Mouse (Mus musculus) forebrain, embryonic 14.5 days (tissue): ENCODE data around the gene Gm17334. TPM values are rescaled to one million over a fixed set of nuclear protein-coding genes. Genes with fewer than 3 reads are reported as not detected.

Experiments
- ATAC-seq: fragments of 200-750 bp; cut with Nextera tagmentation; 2 replicates; pipeline ENCODE4 v1.8.0; 2017; ENCODE audit warnings: mild to moderate bottlenecking, moderate library complexity
- DNase-seq: peaks from one replicate; pipeline ENCODE4 v3.0.0-alpha.2; 2015; ENCODE audit warnings: low spot score
- H3K27ac ChIP-seq: fragments of 300-500 bp; sonication (generic); 2 replicates; pipeline ENCODE4 v1.5.1; 2014; ENCODE audit warnings: low read depth, mild to moderate bottlenecking, control low read depth, low read length, moderate library complexity
- H3K27me3 ChIP-seq: fragments of 300-500 bp; sonication (generic); replicated peaks from 2 replicates; pipeline ENCODE4 v1.6.1; 2014; ENCODE audit warnings: low read length, control low read depth, mixed read lengths; ENCODE audit not compliant: control insufficient read depth, insufficient read depth
- H3K36me3 ChIP-seq: fragments of 300-500 bp; sonication (generic); 2 replicates; pipeline ENCODE4 v1.6.1; 2014; ENCODE audit warnings: low read length, control low read depth; ENCODE audit not compliant: control insufficient read depth, insufficient read depth
- H3K4me1 ChIP-seq: fragments of 300-500 bp; sonication (generic); 2 replicates; pipeline ENCODE4 v1.6.1; 2014; ENCODE audit warnings: antibody characterized with exemption, low read length, control low read depth; ENCODE audit not compliant: control insufficient read depth, insufficient read depth
- H3K4me2 ChIP-seq: fragments of 300-500 bp; sonication (generic); 2 replicates; pipeline ENCODE4 v1.6.1; 2014; ENCODE audit warnings: mild to moderate bottlenecking, control low read depth, low read length
- H3K4me3 ChIP-seq: fragments of 300-500 bp; sonication (generic); 2 replicates; pipeline ENCODE4 v1.5.1; 2014; ENCODE audit warnings: low read depth, low read length, control low read depth
- H3K9ac ChIP-seq: fragments of 300-500 bp; sonication (generic); 2 replicates; pipeline ENCODE4 v1.6.1; 2014; ENCODE audit warnings: mild to moderate bottlenecking, low read length, control low read depth, moderate library complexity
- H3K9me3 ChIP-seq: fragments of 300-500 bp; sonication (generic); replicated peaks from 2 replicates; pipeline ENCODE4 v1.6.1; 2016; ENCODE audit warnings: low read length, control low read depth, mixed read lengths; ENCODE audit not compliant: control insufficient read depth
- WGBS: fragments of 180-500 bp; shearing (Covaris S2); extraction: QIAGEN DNeasy Blood & Tissue Kit; methylation state at CpG from one replicate; pipeline ENCODE4 v1.1.7; 2014; 5-methylcytosine and 5-hydroxymethylcytosine counted together
- polyA plus RNA-seq: library from polyadenylated mRNA; unstranded; fragments of >200 nt; fragmentation: Nextera tagmentation; extraction: Ambion mirVana; gene quantifications from 2 replicates; pipeline ENCODE4 v1.2.1, GENCODE M21; 2014

Gm17334 gene
- polyA plus RNA-seq, 1 experiment from 2014 or later = not detected

GRCm38 (mm10) chr11:53813001-53813868 is 40.2 kb upstream of the Gm17334 start:
- H3K9me3 ChIP-seq = no peaks in the 10 kb centered on the region
- ATAC-seq (no peak), DNase-seq (no peak)
- no peak overlapping the region for H3K9ac ChIP-seq
- no peak overlapping the region for H3K4me2 ChIP-seq
- WGBS = 89% methylated on average over 16 of the region's 16 CpGs
- no peaks in the 10 kb centered on the region for H3K4me1 ChIP-seq
- H3K4me3 ChIP-seq = no peak overlapping the region
- H3K27ac ChIP-seq = no peak overlapping the region
- H3K27me3 ChIP-seq = no peaks in the 10 kb centered on the region
- no peaks in the 10 kb centered on the region for H3K36me3 ChIP-seq

DNA sequence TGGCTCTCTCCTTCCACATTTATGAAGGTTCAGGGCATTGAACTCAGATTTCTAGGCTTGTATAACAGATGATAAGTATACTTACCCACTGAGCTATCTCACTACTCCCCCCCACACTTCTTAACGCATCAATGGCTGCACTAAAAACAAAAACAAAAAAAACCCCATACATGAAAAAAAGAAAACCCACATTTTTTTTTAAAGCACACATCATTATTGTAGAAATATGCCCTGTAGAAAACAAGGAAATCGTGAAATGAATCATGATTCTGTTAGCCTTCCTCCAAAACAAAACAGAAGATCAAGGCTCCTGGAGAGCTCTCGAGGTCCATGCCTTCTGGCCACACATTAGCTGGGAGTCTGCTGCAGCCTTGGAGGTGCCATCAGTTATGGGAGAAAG is 38.3 kb upstream of the Gm17334 start:
- Histone ChIP-seq H3K27me3 (no peaks in the 10 kb centered on the region), H3K36me3 (no peaks in the 10 kb centered on the region), H3K4me2 (no peak overlapping the region), H3K9ac (no peak overlapping the region), H3K4me1 (no peaks in the 10 kb centered on the region), H3K4me3 (no peak overlapping the region), H3K27ac (no peak overlapping the region), H3K9me3 (no peaks in the 10 kb centered on the region)
- ATAC-seq (no peak), DNase-seq (no peak)
- 83% methylated on average over 3 of the region's 3 CpGs for WGBS

- no peaks in the 10 kb centered on the region for H3K4me1 ChIP-seq
- H3K9me3 ChIP-seq = no peaks in the 10 kb centered on the region
- no peak overlapping the region for H3K4me2 ChIP-seq
- H3K27ac ChIP-seq = no peak overlapping the region
- 86% methylated on average over 2 of the region's 2 CpGs for WGBS
- H3K27me3 ChIP-seq = no peaks in the 10 kb centered on the region
- ATAC-seq = no peak
- H3K9ac ChIP-seq = no peak overlapping the region
- H3K4me3 ChIP-seq = no peak overlapping the region
- DNase-seq = no peak
- no peaks in the 10 kb centered on the region for H3K36me3 ChIP-seq
Measured at GRCm38 (mm10) chr11:53810749-53811148, 37.8 kb upstream of the Gm17334 start.

- WGBS = 67% methylated on average over 5 of the region's 5 CpGs
- Histone ChIP-seq H3K27ac (no peak overlapping the region), H3K9me3 (no peaks in the 10 kb centered on the region), H3K4me2 (no peak overlapping the region), H3K27me3 (no peaks in the 10 kb centered on the region), H3K4me3 (no peak overlapping the region), H3K4me1 (no peaks in the 10 kb centered on the region), H3K36me3 (no peaks in the 10 kb centered on the region), H3K9ac (no peak overlapping the region)
- DNase-seq = no peak
- no peak for ATAC-seq
Measured at GRCm38 (mm10) chr11:53810156-53810555, 37.2 kb upstream of the Gm17334 start.

DNA sequence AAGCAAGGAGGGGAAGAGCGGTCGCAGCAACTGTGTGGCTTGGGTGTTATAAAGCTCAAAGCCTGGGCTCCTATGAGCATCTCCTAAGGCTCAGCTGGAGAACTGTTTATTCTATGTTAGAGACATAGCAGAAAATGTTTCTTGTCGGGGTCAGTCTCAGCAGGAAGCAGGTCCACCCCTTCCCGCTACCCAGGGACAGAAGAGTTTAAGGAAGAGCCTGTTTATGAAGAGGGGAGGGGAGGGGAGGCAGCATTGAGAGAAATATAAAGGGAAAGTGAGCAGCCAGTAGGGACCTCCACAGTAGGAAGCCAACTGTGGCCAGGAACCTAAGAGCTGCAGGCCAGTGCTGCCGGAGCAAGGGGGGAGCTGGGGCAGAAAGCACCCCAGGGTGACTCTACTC is 36.4 kb upstream of the Gm17334 start:
- Histone ChIP-seq H3K4me1 (no peaks in the 10 kb centered on the region), H3K9ac (no peak overlapping the region), H3K4me3 (no peak overlapping the region), H3K36me3 (no peaks in the 10 kb centered on the region), H3K27me3 (no peaks in the 10 kb centered on the region), H3K27ac (no peak overlapping the region), H3K4me2 (no peak overlapping the region), H3K9me3 (no peaks in the 10 kb centered on the region)
- ATAC-seq (no peak), DNase-seq (no peak)
- 69% methylated on average over 5 of the region's 5 CpGs for WGBS

- no peaks in the 10 kb centered on the region for H3K36me3 ChIP-seq
- DNase-seq = no peak
- WGBS = 78% methylated on average over 9 of the region's 9 CpGs
- H3K9me3 ChIP-seq = no peaks in the 10 kb centered on the region
- no peak overlapping the region for H3K27ac ChIP-seq
- no peaks in the 10 kb centered on the region for H3K4me1 ChIP-seq
- no peak overlapping the region for H3K9ac ChIP-seq
- no peak for ATAC-seq
- no peak overlapping the region for H3K4me3 ChIP-seq
- H3K27me3 ChIP-seq = no peaks in the 10 kb centered on the region
- H3K4me2 ChIP-seq = no peak overlapping the region
Measured at GRCm38 (mm10) chr11:53805786-53806185, 32.8 kb upstream of the Gm17334 start.

DNA sequence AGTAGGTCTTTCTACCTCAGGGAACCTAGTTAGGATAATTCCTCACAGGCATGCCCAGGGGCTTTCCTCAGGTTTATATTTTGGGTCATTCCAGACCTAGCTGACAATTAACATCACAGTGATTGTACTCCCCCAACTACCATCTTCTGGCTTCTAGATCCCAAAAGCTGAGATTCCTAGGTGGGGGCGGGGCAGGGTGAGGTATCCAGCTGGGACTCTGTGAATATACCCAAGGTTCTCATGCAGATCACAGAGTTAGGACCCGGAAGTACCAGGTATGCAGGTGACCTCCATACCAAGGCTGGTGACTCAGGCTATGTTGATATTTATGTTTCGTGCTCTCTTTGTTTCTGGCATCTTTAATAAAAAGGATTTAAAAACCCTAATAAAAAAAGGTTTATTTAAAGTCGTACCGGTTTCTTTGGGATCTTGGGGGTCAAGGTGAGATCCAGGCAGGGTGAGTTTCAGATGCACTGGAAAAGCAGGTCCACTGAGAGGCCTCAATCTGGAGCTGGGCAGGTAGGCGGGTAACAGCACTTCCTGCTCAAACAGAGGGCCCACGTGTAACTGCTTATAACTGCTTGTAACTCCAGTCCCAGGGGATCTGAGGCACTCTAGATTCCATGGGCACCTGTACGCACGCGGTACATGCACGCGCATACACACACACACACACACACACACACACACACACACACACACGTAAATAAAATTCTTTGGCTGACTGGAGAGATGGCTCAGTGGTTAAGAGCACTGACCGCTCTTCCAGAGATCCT is 31.8 kb upstream of the Gm17334 start:
- Histone ChIP-seq H3K27ac (no peak overlapping the region), H3K36me3 (no peaks in the 10 kb centered on the region), H3K4me2 (no peak overlapping the region), H3K27me3 (no peaks in the 10 kb centered on the region), H3K4me1 (no peaks in the 10 kb centered on the region), H3K9me3 (no peaks in the 10 kb centered on the region), H3K4me3 (no peak overlapping the region), H3K9ac (no peak overlapping the region)
- DNase-seq (no peak), ATAC-seq (no peak)
- WGBS = 85% methylated on average over 14 of the region's 14 CpGs

GRCm38 (mm10) chr11:53803494-53803893 is 30.5 kb upstream of the Gm17334 start:
- Histone ChIP-seq H3K4me1 (no peaks in the 10 kb centered on the region), H3K9ac (no peak overlapping the region), H3K36me3 (no peaks in the 10 kb centered on the region), H3K9me3 (no peaks in the 10 kb centered on the region), H3K4me3 (no peak overlapping the region), H3K4me2 (no peak overlapping the region), H3K27me3 (no peaks in the 10 kb centered on the region), H3K27ac (no peak overlapping the region)
- ATAC-seq (no peak), DNase-seq (no peak)
- 87% methylated on average over 6 of the region's 6 CpGs for WGBS

DNA sequence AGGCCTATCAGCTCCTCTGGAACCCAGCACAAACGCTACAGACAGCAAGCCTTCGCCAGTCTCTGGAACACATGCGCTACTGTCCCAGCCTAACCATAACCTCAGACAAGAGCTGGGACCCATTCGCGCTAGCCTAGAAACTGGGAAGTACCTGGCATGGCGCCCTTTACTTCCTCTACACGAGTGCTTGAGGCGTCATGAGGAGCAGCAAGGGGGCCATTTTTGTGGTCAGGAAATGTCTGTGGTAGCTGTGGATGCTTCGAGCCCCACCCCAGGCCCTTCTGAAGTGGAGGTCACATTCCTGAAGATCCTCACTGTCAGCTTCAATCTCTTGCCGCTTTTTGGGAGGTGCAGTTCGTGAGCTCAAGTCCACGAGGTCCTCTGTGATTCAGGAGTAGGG is 30.1 kb upstream of the Gm17334 start:
- DNase-seq = no peak
- no peaks in the 10 kb centered on the region for H3K27me3 ChIP-seq
- no peak overlapping the region for H3K4me3 ChIP-seq
- no peaks in the 10 kb centered on the region for H3K36me3 ChIP-seq
- no peak for ATAC-seq
- H3K4me2 ChIP-seq = no peak overlapping the region
- no peak overlapping the region for H3K27ac ChIP-seq
- H3K9me3 ChIP-seq = no peaks in the 10 kb centered on the region
- no peaks in the 10 kb centered on the region for H3K4me1 ChIP-seq
- WGBS = 87% methylated on average over 12 of the region's 12 CpGs
- no peak overlapping the region for H3K9ac ChIP-seq
